Mouse (Mus musculus) liver, adult 2 months (tissue): ENCODE measurements around the gene Pcsk2. TPM values are rescaled to one million over a fixed set of nuclear protein-coding genes. Genes with fewer than 3 reads are reported as not detected.

Experiments used
- DNase-seq: peaks from one replicate; pipeline ENCODE4 v3.0.0-alpha.2; 2011; ENCODE audit warnings: low read depth, low spot score; ENCODE audit errors: extremely low read depth
- H3K27ac ChIP-seq: fragments of 200-500 bp; replicated peaks from 2 replicates; pipeline ENCODE4 v1.5.1; 2012; ENCODE audit warnings: low read depth, mild to moderate bottlenecking, control low read depth, inconsistent platforms, low read length; ENCODE audit not compliant: insufficient read depth
- H3K27me3 ChIP-seq: fragments of 200-500 bp; 2 replicates; pipeline ENCODE4 v1.6.1; 2012; ENCODE audit warnings: mild to moderate bottlenecking, moderate library complexity, low read length, inconsistent platforms; ENCODE audit not compliant: control insufficient read depth, insufficient read depth
- H3K36me3 ChIP-seq: fragments of 200-500 bp; 2 replicates; pipeline ENCODE4 v1.6.1; 2012; ENCODE audit warnings: low read length, inconsistent platforms; ENCODE audit not compliant: control insufficient read depth, insufficient read depth
- H3K4me1 ChIP-seq: fragments of 200-500 bp; 2 replicates; pipeline ENCODE4 v1.6.1; 2011; ENCODE audit warnings: low read length; ENCODE audit not compliant: control insufficient read depth, insufficient read depth
- H3K4me3 ChIP-seq: fragments of 200-500 bp; 2 replicates; pipeline ENCODE4 v1.5.1; 2011; ENCODE audit warnings: low read depth, mild to moderate bottlenecking, control low read depth, low read length, moderate library complexity; ENCODE audit not compliant: insufficient read depth
- H3K79me2 ChIP-seq: fragments of 200-500 bp; 2 replicates; pipeline ENCODE4 v1.6.1; 2012; ENCODE audit warnings: inconsistent platforms, mild to moderate bottlenecking, low read length, moderate library complexity; ENCODE audit not compliant: control insufficient read depth, insufficient read depth
- H3K9ac ChIP-seq: fragments of 200-500 bp; 2 replicates; pipeline ENCODE4 v1.6.1; 2012; ENCODE audit warnings: low read depth, mild to moderate bottlenecking, control low read depth, inconsistent platforms, low read length
- CTCF ChIP-seq: fragments of 200-500 bp; IDR thresholded peaks from 2 replicates; pipeline ENCODE4 v1.5.1; 2011; ENCODE audit warnings: low read depth, low read length, control low read depth
- POLR2A ChIP-seq: fragments of 200-500 bp; IDR thresholded peaks from 2 replicates; pipeline ENCODE4 v1.6.1; 2011; ENCODE audit warnings: low read length, control low read depth; ENCODE audit not compliant: insufficient read depth; ENCODE audit errors: extremely low read depth
- WGBS: fragments of 180-500 bp; shearing (Covaris S2); methylation state at CpG from one replicate; pipeline ENCODE4 v1.1.7; 2018; 5-methylcytosine and 5-hydroxymethylcytosine counted together
- polyA plus RNA-seq: library from polyadenylated mRNA; depleted of rRNA; stranded (reverse); fragments of >200 nt; gene quantifications from 2 replicates; pipeline ENCODE4 v1.2.3, GENCODE M21; 2012
- total RNA-seq: library from RNA; depleted of rRNA; stranded (reverse); fragments of >200 nt; gene quantifications from 2 replicates; pipeline ENCODE4 v1.2.3, GENCODE M21; 2014

Pcsk2 gene
- total and polyA plus RNA-seq, 2 experiments, result not detected

DNA sequence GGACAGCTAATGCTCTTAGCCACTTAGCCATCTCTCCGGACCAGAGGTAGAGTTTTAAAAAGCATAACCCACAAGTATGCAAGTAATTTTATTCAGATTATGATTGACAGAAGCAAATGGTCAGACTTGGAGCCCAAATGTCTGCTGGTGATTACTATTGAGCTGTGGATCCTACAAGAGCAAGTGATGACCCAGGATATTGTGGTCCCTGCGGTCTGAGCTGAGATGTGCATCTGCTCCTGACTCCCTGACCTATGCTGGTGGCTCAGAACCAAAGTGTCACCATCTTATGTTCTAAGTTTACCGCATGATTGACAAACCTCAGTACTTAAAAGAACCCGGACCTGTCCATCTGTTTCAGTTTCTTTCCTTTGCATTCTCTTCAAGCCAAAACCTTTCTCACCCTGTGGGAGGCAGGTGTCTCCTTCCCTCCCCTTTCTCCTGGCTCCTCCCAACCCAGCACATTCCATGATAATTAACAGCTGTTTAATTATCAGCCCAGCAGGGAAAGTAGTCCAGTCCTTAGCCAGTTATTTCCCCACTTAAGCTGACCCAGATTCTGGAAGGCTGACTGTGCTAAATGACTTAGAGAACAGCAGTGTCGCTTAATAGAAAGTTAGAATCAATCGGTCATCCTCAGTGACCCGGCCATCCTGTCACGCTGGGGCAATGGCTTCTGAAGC lies 136.1 kb downstream of the Pcsk2 start:
- Histone ChIP-seq H3K4me1 (no peaks in the 10 kb centered on the region), H3K79me2 (no peaks in the 10 kb centered on the region), H3K4me3 (no peak overlapping the region), H3K36me3 (no peaks in the 10 kb centered on the region), H3K9ac (no peak overlapping the region), H3K27me3 (no peaks in the 10 kb centered on the region), H3K27ac (no peak overlapping the region)
- 71% methylated on average over 8 of the region's 8 CpGs for WGBS
- TF ChIP-seq CTCF, result no peak
- no peak for TF ChIP-seq POLR2A
- no peak for DNase-seq

DNA sequence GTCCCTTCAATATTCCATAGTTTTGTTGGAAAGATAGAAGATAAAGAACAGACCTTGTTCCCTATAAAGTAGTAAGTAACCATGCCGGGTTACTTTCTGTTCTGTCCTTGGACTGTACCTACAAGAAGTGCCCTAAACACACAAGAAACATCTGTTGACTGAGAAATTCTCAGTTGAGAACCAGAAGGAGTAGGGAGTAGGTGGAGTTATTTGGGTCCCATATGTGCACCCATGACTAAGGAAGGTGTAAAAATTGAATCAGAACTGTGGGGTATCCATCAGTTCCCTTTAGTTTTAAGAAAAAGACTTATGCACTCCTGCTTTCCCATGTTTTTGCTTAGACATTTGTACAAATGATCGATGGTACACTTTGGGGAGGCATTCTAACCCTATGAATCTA lies 137.6 kb downstream of the Pcsk2 start:
- no peak overlapping the region for H3K4me3 ChIP-seq
- TF ChIP-seq CTCF, result no peak
- TF ChIP-seq POLR2A, result no peak
- 89% methylated on average over 2 of the region's 2 CpGs for WGBS
- no peak overlapping the region for H3K9ac ChIP-seq
- H3K79me2 ChIP-seq, result no peaks in the 10 kb centered on the region
- DNase-seq, result no peak
- no peak overlapping the region for H3K27ac ChIP-seq
- H3K4me1 ChIP-seq, result no peaks in the 10 kb centered on the region
- no peaks in the 10 kb centered on the region for H3K27me3 ChIP-seq
- H3K36me3 ChIP-seq, result no peaks in the 10 kb centered on the region

DNA sequence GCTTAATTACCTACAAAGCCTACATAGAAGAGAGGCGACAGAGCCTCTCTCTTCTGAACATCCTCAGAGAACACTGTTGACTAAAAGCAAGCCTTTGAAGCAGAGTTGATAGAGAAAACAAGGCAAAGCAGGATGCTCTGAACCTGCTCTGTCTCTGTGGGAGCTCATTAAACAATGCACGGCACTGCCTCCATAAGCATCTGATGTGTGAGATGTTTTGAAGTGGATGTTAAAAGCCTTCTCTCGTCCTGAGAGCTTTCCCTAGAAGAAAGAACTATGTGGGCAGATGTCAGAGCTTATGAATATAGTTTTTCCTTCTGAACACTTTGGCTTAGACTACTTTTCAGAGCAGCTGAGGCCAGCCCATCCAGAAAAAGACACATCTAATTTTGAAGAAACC lies 145.3 kb downstream of the Pcsk2 start:
- DNase-seq, result no peak
- TF ChIP-seq POLR2A (no peak), CTCF (no peak)
- Histone ChIP-seq H3K27me3 (no peaks in the 10 kb centered on the region), H3K79me2 (no peaks in the 10 kb centered on the region), H3K36me3 (no peaks in the 10 kb centered on the region), H3K4me1 (no peaks in the 10 kb centered on the region), H3K4me3 (no peak overlapping the region), H3K27ac (no peak overlapping the region), H3K9ac (no peak overlapping the region)
- WGBS, result 65% methylated on average over 3 of the region's 3 CpGs

DNA sequence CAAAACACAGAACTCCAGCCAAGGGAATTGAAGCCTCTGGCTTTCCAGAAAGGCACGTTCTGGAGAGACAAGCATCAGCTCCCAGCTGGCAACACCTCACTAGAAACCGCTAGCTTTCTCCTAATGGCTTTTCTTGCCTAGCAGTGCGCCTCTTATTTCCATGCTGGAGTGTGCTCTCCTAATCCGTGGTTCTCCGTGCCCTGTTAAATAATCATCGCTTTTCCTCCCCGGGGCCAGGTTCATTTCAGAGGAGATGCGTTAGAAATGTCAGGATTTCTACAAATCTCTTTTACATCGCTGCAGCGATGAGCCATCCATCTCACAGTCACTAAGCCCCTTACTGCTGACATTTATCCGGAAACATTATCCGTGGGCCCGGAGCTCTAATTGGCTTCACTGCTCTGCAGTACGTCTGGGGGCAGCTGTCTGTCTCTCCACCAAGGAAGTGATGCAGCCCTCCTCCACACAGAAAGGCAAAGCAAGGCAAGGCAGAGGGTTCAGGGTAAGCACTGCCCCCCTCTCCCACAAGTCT lies 150.1 kb downstream of the Pcsk2 start:
- 80% methylated on average over 14 of the region's 14 CpGs for WGBS
- TF ChIP-seq CTCF, result no peak

DNA sequence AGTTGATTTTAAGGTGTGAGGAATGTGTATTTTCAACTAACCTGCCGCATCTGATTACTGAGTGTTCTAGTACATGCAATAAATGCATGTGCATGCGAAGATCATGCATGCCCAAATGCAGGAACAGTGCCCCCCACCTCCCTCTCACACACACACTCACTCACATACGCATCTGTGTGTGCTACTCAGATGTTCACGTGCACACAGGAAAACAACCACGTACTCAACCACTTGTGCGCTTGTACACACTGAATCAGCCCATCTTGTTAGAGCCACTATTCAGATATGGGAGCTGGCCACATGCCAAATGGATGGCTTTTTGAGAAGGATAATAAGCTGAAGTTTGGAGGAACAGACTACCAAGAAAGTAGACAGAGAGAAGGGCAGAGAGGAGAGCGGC lies 150.7 kb downstream of the Pcsk2 start:
- no peaks in the 10 kb centered on the region for H3K27me3 ChIP-seq
- no peak for TF ChIP-seq POLR2A
- TF ChIP-seq CTCF, result no peak
- no peak overlapping the region for H3K9ac ChIP-seq
- no peaks in the 10 kb centered on the region for H3K36me3 ChIP-seq
- DNase-seq, result no peak
- no peak overlapping the region for H3K4me3 ChIP-seq
- H3K27ac ChIP-seq, result no peak overlapping the region
- no peaks in the 10 kb centered on the region for H3K79me2 ChIP-seq
- WGBS, result 83% methylated on average over 7 of the region's 7 CpGs
- H3K4me1 ChIP-seq, result no peaks in the 10 kb centered on the region

More for the DNA sequence above, 150.1 kb downstream of the Pcsk2 start:
- no peaks in the 10 kb centered on the region for H3K79me2 ChIP-seq
- no peak overlapping the region for H3K4me3 ChIP-seq
- no peak overlapping the region for H3K27ac ChIP-seq
- H3K27me3 ChIP-seq, result no peaks in the 10 kb centered on the region
- H3K36me3 ChIP-seq, result no peaks in the 10 kb centered on the region
- no peak overlapping the region for H3K9ac ChIP-seq
- no peaks in the 10 kb centered on the region for H3K4me1 ChIP-seq
- no peak for DNase-seq

DNA sequence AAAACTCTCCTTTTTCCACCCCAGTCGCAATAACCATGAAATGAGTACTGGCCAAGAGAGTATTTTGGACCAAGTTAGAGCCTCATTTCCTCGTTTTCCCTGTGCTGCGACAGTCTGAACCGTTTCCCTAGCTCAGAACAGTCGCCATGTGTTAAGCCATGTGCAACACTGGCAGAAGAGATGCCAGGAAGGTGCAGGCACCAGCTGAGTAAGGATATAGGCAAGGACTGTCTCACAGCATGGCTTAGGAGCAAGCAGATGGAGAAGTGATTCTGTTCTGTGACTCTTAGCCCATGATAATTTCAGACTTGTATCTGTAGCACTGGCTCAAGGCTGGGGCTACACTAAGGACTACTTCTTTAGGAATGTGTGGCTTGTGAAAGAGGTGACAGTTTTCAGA lies 155.2 kb downstream of the Pcsk2 start:
- no peak overlapping the region for H3K4me3 ChIP-seq
- TF ChIP-seq POLR2A (no peak), CTCF (no peak)
- no peak overlapping the region for H3K27ac ChIP-seq
- no peaks in the 10 kb centered on the region for H3K79me2 ChIP-seq
- no peaks in the 10 kb centered on the region for H3K27me3 ChIP-seq
- DNase-seq, result no peak
- H3K4me1 ChIP-seq, result no peaks in the 10 kb centered on the region
- no peaks in the 10 kb centered on the region for H3K36me3 ChIP-seq
- no peak overlapping the region for H3K9ac ChIP-seq
- WGBS, result 81% methylated on average over 5 of the region's 5 CpGs
